Mouse (Mus musculus) heart, adult 2 months (tissue): ENCODE data around the gene Acot6. TPM values are rescaled to one million over a fixed set of nuclear protein-coding genes. Genes with fewer than 3 reads are reported as not detected.

Experiments
- DNase-seq, 2 experiments: peaks; one replicate each; pipeline ENCODE4 v3.0.0; 2021
- H3K27ac ChIP-seq: fragments of 200-600 bp; 2 replicates; pipeline ENCODE4 v1.8.1; 2022
- H3K27me3 ChIP-seq: fragments of 200-500 bp; 2 replicates; pipeline ENCODE4 v1.6.1; 2012; ENCODE audit warnings: mild to moderate bottlenecking, low read length, inconsistent platforms, mixed read lengths; ENCODE audit not compliant: control insufficient read depth, insufficient read depth
- H3K36me3 ChIP-seq: fragments of 200-500 bp; 2 replicates; pipeline ENCODE4 v1.6.1; 2012; ENCODE audit warnings: low read length, inconsistent platforms; ENCODE audit not compliant: control insufficient read depth, insufficient read depth
- H3K4me1 ChIP-seq: fragments of 200-500 bp; 2 replicates; pipeline ENCODE4 v1.6.1; 2011; ENCODE audit warnings: low read length; ENCODE audit not compliant: control insufficient read depth, insufficient read depth
- H3K4me3 ChIP-seq: fragments of 200-600 bp; 2 replicates; pipeline ENCODE4 v1.8.1; 2022
- H3K79me2 ChIP-seq: fragments of 200-500 bp; replicated peaks from 2 replicates; pipeline ENCODE4 v1.6.1; 2012; ENCODE audit warnings: mild to moderate bottlenecking, inconsistent platforms, low read length, moderate library complexity, mixed read lengths; ENCODE audit not compliant: control insufficient read depth, insufficient read depth
- H3K9ac ChIP-seq: fragments of 200-500 bp; 2 replicates; pipeline ENCODE4 v1.6.1; 2012; ENCODE audit warnings: low read depth, mild to moderate bottlenecking, control low read depth, inconsistent platforms, low read length, mixed read lengths
- CTCF ChIP-seq: fragments of 200-600 bp; IDR thresholded peaks from 2 replicates; pipeline ENCODE4 v1.8.1; 2022; ENCODE audit warnings: antibody characterized with exemption, mild to moderate bottlenecking, moderate library complexity
- EP300 ChIP-seq: fragments of 200-500 bp; IDR thresholded peaks from 2 replicates; pipeline ENCODE4 v1.6.1; 2011; ENCODE audit warnings: low read depth, low read length, control low read depth; ENCODE audit not compliant: insufficient read depth
- POLR2A ChIP-seq: fragments of 200-500 bp; IDR thresholded peaks from 2 replicates; pipeline ENCODE4 v1.6.1; 2011; ENCODE audit warnings: mild to moderate bottlenecking, low read depth, low read length, control low read depth; ENCODE audit not compliant: insufficient read depth
- WGBS: fragments of 180-500 bp; shearing (Covaris S2); methylation state at CpG from one replicate; pipeline ENCODE4 v1.1.7; 2018; 5-methylcytosine and 5-hydroxymethylcytosine counted together
- intact Hi-C: fragments of 180-260 bp; cut with DNase I; formaldehyde crosslinking; loops from one replicate; pipeline ENCODE4 v1.15.1; 2025
- polyA plus RNA-seq: library from polyadenylated mRNA; depleted of rRNA; stranded (reverse); fragments of >200 nt; gene quantifications from 2 replicates; pipeline ENCODE4 v1.2.3, GENCODE M21; 2012
- total RNA-seq, 2 experiments: library from RNA; stranded (reverse); gene quantifications; 2 replicates each; pipeline ENCODE4 v1.2.3; 2021

The Acot6 gene
- total and polyA plus RNA-seq, 3 experiments = 1.5 to 2.2 (median 2.2) TPM

DNA sequence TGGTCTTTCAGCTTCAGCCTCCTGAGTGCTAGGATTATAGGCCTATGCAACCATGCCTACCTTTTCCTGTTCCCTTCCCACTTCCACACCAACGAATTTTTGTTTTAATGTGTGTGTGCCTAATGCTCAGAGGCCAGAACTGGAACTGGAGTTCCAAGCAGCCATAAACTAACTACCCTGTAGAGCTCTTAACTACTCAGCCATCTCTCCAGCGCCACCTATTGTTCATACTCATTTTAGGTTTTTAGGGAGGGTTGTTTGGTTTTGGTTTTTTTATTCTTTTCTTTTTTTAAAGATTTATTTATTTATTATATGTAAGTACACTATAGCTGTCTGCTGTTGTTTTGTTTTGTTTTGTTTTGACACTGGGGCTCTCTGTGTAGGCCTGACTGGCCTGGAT lies 39.5 kb upstream of the Acot6 start:
- H3K4me1 ChIP-seq = no peaks in the 10 kb centered on the region
- WGBS = 19% methylated on average over 2 of the region's 2 CpGs
- no peak for DNase-seq

DNA sequence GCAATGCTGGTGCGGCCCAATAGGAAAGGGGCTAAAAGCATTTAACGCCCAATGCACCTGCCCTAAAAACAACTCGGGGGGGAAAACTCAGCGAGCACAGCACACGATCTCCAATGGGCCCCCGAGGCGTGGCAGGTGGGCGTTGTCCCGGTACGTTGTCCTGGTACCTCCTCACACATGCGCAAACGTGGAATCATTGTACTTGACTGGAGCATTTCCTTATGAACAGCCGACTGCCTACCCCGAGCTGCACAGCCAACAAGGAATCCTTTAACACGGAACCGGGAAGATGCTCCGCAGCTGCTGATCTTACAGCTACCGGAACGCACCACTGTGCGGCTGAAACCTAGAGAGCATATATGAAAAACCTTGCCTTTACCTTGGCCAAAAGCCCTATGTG lies 38.1 kb upstream of the Acot6 start:
- Histone ChIP-seq H3K4me3 (no peak overlapping the region), H3K79me2 (no peaks in the 10 kb centered on the region), H3K27ac (no peak overlapping the region), H3K4me1 (no peaks in the 10 kb centered on the region), H3K36me3 (no peaks in the 10 kb centered on the region), H3K27me3 (no peaks in the 10 kb centered on the region), H3K9ac (no peak overlapping the region)
- DNase-seq = no peak
- 91% methylated on average over 20 of the region's 20 CpGs for WGBS
- no peak for TF ChIP-seq EP300
- TF ChIP-seq POLR2A = no peak
- no peak for TF ChIP-seq CTCF
- intact Hi-C loops = loop anchor here (5.0 to 10.0 kb wide), 2 partner anchors 182 to 350 kb away; no protein-coding TSS in a partner anchor

More for the DNA sequence above, 39.5 kb upstream of the Acot6 start:
- Histone ChIP-seq H3K4me3 (no peak overlapping the region), H3K36me3 (no peaks in the 10 kb centered on the region), H3K79me2 (no peaks in the 10 kb centered on the region), H3K9ac (no peak overlapping the region), H3K27ac (no peak overlapping the region), H3K27me3 (no peaks in the 10 kb centered on the region)
- TF ChIP-seq POLR2A (no peak), EP300 (no peak), CTCF (peak; percentile 79)
- intact Hi-C loops = loop anchor here (5.0 to 10.0 kb wide), 2 partner anchors 184 to 349 kb away; no protein-coding TSS in a partner anchor

DNA sequence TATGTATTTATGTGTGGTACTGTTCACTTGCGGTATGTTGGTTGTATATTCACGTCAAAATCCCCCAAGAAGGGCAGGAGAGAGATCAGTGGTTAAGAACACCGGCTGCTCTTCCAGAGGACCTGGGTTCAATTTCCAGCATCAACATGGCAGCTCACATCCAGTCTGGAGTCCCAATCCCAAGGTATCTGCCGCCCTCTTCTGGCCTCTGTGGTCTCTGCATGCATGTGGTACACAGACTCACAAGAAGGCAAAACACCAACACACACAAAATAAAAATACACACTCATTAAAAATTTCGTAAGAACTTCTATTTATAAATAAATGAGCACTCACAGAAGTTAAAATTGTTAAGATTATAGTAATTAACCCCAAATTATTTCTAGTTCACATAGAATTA lies 37.2 kb upstream of the Acot6 start:
- Histone ChIP-seq H3K9ac (no peak overlapping the region), H3K36me3 (no peaks in the 10 kb centered on the region), H3K27ac (no peak overlapping the region), H3K4me1 (no peaks in the 10 kb centered on the region), H3K79me2 (no peaks in the 10 kb centered on the region), H3K27me3 (no peaks in the 10 kb centered on the region), H3K4me3 (no peak overlapping the region)
- no peak for DNase-seq
- TF ChIP-seq EP300 (no peak), CTCF (peak; percentile 52), POLR2A (no peak)
- WGBS = 72% methylated on average over 5 of the region's 5 CpGs
- intact Hi-C loops = loop anchor here (5.0 to 10.0 kb wide), 2 partner anchors 182 to 351 kb away; no protein-coding TSS in a partner anchor

DNA sequence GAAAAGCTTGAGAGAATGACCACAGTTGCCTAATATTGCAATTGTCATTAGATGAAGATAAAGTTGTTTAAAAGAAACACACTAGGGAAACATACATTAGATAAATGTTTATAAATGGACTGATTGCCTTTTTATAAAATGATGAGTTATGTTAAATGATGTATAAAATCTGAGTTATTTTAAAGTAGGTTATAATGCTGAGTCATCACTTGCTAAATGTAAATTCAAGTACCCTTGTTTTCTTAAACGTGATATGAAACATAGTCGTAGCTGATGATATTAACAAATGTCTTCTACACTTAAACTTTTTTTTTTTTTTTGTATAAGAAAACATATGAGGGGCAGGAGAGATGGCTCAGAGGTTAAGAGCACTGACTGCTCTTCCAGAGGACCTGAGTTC lies 36.6 kb upstream of the Acot6 start:
- Histone ChIP-seq H3K27me3 (no peaks in the 10 kb centered on the region), H3K79me2 (no peaks in the 10 kb centered on the region), H3K36me3 (no peaks in the 10 kb centered on the region), H3K27ac (no peak overlapping the region), H3K9ac (no peak overlapping the region), H3K4me3 (no peak overlapping the region), H3K4me1 (no peaks in the 10 kb centered on the region)
- intact Hi-C loops = loop anchor here (5.0 to 10.0 kb wide), 2 partner anchors 181 to 352 kb away; no protein-coding TSS in a partner anchor
- WGBS = 72% methylated on average over 2 of the region's 2 CpGs
- DNase-seq = no peak
- TF ChIP-seq POLR2A = no peak
- no peak for TF ChIP-seq CTCF
- no peak for TF ChIP-seq EP300

DNA sequence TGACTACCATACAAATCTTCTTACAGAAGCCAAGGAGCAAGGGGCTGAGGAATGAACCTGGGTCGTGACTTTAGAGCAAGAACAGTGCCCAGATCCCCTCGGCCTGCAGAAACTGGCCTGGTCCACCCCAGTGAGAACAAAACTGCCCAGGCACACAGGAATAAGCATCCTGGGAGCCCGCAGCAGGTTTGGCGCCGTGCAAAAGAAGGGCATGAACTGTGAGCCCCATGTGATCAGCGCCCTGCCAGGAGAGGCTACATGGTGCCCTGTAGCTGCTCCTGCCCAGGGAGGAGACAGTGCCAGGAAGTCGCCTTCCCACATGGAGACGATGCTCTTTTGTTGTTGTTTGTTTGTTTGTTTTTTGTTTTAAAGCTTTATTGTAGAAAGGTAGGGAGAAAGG lies 35.8 kb upstream of the Acot6 start:
- H3K4me3 ChIP-seq = no peak overlapping the region
- no peak for TF ChIP-seq EP300
- TF ChIP-seq CTCF = no peak
- no peak for TF ChIP-seq POLR2A
- H3K9ac ChIP-seq = no peak overlapping the region
- no peak overlapping the region for H3K27ac ChIP-seq
- 66% methylated on average over 8 of the region's 8 CpGs for WGBS
- intact Hi-C loops = loop anchor here (5.0 to 10.0 kb wide), 2 partner anchors 180 to 352 kb away; no protein-coding TSS in a partner anchor
- H3K4me1 ChIP-seq = no peaks in the 10 kb centered on the region
- no peak for DNase-seq
- H3K36me3 ChIP-seq = no peaks in the 10 kb centered on the region
- H3K27me3 ChIP-seq = no peaks in the 10 kb centered on the region
- H3K79me2 ChIP-seq = no peaks in the 10 kb centered on the region

DNA sequence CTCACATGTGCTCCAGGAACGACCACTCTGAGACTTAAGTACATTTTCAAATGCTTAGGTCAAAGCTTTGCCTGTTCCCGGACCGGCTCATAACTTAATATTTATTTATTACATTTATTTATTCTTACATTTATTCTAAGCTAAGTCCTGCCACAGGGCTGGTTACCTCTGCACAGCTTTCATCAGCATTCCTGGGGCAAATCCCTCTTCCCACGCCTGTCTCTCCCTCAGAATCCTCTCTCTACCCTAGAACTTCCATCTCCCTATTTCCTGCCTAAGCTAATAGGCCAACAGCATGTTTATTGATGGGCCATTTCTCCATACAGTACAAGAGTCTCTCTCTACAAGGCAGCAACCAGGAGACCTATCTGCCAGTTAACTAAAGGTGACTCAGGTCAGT lies 32.7 kb upstream of the Acot6 start:
- intact Hi-C loops = loop anchor here (10.0 kb wide), 1 partner anchor 177 kb away; no protein-coding TSS in a partner anchor
- H3K27me3 ChIP-seq = no peaks in the 10 kb centered on the region
- H3K36me3 ChIP-seq = no peaks in the 10 kb centered on the region

More for the DNA sequence above, 32.7 kb upstream of the Acot6 start:
- WGBS = 75% methylated on average over 4 of the region's 4 CpGs
- Histone ChIP-seq H3K4me3 (no peak overlapping the region), H3K79me2 (no peaks in the 10 kb centered on the region), H3K9ac (no peak overlapping the region), H3K27ac (no peak overlapping the region), H3K4me1 (no peaks in the 10 kb centered on the region)
- TF ChIP-seq POLR2A (no peak), CTCF (no peak), EP300 (no peak)
- no peak for DNase-seq
